Mouse (Mus musculus) gastrocnemius, postnatal 14 days (tissue): ENCODE measurements at regions not wholly inside any gene's neighbourhood (a gene's known extent, or its start where the extent isn't known, plus 50 kb on each side); places are given as distances from the start of the nearest gene placed in this dataset.

Experiments
- DNase-seq: peaks from one replicate; pipeline ENCODE4 v3.0.0; 2021; ENCODE audit warnings: mixed read lengths
- intact Hi-C: fragments of 180-260 bp; cut with DNase I; formaldehyde crosslinking; loops from one replicate; pipeline ENCODE4 v1.15.1; 2025; ENCODE audit warnings: low total_unique reads

DNA sequence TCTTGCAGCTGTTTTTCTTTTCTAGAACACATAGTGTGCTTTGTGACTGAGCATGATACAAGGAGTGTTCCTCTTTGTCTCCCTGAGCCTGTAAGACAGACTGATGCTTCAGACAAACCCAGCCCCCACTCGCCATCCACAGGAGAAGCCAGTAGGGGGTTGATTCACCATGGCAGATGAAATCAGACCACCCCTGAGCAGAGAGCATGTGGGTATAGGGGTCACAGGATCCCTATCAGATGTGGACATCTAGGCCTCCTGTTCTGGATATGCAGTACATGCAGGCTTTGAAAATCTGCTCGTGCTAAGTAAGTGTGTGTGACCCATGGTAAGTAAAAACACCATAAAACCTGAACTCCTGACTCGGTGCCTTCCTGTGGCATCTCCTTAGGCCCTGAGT, 153.0 kb downstream of the Chic2 start:
- intact Hi-C loops, result no loop called here
- no peak for DNase-seq

DNA sequence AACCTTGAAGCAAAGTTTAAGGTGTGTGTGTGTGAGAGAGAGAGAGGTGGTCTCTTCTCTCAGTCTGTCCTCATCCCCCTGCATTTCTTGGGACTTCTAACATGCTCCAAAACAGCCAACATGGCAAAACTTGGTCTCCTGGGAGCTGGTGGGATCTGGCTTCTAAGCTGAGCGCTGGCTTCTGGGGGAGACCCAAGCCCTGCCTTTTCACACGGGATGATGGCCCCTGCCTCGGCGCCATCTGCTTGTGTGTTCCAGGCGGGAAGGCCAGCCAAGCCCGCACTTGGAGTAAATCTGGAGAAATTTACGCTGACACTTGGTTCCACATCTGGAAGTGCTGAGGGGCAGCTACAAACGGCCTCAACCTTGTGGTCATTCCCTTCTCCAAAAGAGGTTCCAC, 155.6 kb downstream of the Chic2 start:
- intact Hi-C loops, result no loop called here
- DNase-seq, result peak; percentile 43

DNA sequence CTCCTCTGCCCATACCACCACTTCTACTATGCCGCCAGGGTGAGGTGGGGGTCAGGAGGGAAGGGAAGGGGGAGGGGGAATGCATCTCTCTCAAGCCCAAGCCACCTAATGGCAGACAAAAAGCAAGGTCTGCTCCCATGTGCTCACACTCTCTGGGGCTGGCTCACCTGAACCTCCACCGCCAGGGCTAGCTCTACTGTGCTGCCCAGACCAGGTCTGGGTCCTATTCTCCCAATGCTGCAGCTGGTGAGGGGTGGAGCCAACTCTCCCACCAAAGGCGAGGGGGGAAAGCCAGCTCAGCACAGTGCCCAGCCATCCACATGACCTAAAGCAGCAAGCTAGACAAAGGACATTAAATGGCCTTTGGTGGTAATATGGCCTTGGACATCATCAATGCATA, 158.6 kb downstream of the Chic2 start:
- DNase-seq, result no peak
- intact Hi-C loops, result no loop called here

DNA sequence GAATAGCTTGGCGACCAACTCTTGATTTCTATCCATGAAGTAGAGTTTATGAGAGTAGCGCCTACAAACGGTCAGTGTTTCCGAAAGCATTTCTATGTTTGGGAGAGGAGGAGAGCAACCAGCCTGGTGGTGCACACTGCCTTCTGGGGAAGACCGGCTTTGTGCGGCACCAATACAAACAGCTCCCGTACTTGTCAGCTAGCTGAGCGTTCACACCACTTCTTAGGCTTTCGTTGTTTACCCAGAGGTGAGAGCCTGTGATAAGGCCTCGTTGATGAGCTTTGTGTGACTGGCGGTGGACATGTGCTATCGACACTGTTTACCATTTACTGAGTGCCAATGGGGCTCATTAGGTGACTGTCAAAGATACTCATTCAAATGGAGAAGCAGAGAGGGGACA, 162.0 kb downstream of the Chic2 start:
- intact Hi-C loops, result no loop called here
- DNase-seq, result no peak

DNA sequence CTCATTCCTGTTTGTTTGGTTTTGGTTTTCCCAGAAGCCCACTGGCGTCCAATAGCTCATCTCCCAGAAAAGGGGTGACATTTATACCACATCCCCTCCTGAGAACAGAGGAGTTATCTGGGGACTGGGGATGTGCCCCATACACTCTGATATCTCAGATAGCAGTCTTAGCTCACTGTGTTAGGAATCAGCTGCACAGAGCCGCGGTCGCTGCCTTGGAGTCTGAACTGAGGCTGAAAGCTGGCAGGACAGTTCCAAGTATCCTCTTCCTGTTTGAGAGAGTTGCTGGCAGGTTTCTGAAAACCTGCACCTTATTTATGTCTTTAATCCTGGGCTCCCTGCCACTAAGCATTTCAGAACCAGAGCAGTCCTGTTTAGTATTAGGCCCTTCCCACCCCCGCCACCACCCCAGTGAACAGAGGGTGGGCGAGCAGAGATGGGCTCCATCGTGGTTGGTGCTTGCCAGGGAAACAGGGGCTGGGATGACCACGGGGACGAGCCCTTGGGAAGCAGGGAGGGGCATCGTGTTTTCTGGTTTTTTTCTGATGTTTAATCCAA, 163.8 kb downstream of the Chic2 start:
- intact Hi-C loops, result no loop called here
- DNase-seq, result peak; percentile 43

DNA sequence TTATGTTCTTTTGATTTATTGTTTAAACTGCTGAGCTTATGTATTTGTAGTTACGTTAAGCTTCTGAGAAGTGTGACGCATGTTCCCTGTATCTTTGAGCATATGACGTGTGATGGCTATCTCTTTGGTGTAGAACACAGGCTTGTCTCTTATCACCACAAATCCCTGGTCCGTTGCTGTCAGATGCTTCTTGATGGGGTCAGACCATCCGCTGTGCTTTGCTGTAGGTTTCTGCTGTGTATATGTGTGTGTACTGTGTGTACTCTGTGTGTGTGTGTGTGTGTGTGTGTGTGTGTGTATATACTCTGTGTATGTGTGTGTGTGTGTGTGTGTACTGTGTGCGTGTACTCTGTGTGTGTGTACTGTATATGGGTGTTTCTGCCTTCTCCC, 164.5 kb downstream of the Chic2 start:
- DNase-seq, result no peak
- intact Hi-C loops, result no loop called here

DNA sequence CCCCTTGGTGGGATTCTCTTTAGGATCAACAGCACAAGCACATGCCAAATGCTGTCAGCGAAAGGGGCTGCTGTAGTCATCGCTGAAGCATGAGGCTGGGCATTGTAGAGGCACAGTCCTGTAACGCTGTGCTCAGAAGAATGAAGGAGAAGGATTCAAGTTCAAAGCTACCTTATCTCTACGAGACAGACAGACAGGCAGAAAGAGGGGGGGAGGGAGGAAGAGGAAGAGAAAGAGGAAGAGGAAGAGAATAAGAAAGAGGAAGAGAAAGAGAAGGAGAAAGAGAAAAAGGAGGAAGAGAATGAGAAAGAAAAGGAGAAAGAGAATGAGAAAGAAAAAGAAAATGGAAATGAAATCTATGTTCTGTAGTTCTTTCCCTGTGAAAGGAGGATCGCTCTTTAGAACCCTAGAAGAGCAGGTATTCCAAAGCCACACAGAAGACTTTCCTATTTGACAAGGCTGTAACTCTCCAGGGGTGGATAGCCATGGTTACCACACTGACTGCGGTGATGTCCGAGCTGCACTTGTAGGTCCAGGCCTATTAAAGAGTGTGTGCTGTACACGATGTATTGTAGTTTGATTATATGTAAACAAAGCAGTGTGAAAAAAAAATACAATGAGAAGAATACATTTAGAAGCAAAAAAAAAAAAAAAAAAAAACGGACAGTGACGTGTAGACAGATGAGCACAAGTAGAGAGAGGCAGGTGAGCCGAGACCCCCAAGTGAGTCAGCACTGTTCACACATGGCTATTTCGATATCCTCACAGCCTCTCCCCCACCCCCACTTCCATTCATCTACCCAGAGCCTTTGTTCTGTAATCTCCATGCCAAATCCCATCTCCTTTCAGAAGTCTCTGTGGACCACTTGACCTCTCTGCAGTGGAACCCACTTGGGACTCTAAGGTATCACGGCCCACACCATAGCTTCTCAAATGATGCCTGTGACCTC, 165.2 kb downstream of the Chic2 start:
- no peak for DNase-seq
- intact Hi-C loops, result no loop called here

DNA sequence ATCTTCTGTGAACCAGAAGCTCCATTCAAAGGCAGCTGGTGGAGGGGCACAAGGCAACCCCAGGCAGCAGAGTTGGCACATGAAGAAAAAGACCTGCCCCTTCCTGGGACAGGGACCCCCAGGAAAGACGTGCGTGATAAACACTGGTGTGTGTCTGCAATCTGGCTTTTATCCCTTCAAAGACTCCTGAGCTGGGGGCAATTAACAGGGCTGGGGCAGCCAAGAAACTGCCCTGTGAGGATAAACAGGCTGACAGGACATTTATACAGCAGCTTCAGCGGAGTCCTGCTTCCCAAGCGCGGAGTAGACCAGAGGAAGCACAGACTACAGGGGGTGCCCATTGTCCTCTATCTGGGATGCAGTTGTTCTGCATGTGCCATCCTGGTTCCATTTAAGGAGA, 167.0 kb downstream of the Chic2 start:
- intact Hi-C loops, result no loop called here
- DNase-seq, result no peak

DNA sequence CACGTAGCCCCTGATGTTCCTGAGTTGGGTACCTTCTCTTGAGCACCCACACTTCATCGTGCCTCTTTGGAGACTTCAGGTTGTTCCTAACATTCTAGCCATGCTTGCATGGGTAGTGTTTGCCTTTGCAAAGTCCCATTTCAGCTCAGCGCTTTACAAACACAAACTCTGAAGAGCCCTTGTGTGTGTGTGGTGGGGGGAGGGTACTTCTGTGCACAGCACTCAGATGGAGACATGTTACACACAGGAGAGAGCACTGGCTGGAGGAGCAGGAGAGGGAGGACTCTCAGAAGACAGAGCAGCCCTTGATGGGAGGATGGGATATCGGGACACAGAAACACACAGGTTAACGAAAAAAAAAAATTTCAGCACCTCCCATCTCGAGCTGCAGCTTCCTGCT, 167.4 kb downstream of the Chic2 start:
- DNase-seq, result no peak
- intact Hi-C loops, result no loop called here

DNA sequence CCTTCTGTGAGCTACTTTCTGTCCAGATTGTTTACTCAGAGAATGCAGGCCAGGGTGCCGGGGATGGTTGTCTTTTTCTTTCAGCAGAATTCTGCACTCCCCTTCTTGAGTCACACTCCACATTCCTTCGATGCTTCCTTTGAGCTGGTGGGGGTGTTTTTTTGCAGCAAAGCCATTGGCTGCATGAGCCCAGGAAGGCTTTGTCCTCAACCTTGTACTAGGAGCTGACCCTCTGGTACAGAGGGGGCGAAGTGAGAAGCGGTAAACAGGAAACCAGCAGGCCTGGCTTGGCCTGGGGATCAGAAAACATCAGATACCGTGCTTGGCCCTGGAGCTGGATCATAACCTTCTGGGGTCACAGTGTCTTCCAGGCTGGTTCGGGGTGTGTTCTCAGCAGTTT, 169.9 kb downstream of the Chic2 start:
- no peak for DNase-seq
- intact Hi-C loops, result no loop called here

DNA sequence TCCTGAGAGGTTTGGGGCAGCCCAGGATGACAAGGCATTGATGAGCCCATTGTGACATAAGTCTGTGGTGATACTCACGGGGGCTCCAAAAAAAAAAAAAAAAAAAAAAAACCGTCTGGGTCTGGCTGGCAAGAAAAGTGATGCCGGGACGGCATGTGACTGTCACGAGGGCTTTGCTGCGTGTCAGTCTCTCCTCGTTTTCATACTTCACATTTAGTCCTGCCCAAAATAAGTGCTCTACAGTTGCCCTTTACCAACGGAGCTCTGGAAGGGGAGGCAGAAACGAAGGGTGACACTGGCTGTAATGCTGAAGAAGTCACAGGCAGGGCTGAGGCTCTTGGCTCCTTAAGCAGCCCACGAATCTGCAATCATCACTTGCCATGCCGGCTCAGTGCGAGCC, 167.9 kb upstream of the Lnx1 start:
- intact Hi-C loops, result no loop called here
- DNase-seq, result no peak

DNA sequence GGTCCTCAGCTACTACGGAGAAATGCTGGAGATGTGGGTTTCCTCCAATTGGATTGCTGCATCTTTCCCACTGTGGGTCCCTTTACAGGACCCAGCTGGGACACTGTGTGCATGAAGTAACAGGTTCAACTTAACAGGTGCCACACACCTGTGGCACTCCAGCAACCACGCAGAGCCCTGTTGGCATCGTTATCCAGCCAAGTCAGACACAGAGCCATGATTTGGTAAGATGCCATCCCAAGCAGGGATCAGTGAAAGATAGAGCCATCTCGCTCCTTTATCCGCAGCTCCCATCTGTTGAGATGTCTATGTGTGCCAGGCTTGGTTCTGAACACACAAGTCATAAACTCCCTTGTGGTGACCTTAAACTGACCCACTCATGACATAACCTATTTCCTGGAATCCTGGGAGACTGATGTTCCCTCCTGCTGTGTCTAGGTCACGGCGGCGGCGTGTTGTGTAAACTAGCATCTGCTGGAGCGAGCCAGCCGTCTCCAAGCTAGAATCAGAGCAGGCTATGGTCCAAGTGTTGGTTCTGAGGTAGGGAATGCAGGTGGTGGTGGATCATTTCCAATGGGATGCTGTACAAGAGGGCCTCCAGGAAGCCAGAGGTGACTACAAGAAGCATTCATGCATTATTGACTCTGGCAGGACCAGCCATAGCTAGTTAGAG, 164.5 kb upstream of the Lnx1 start:
- intact Hi-C loops, result no loop called here
- DNase-seq, result no peak

DNA sequence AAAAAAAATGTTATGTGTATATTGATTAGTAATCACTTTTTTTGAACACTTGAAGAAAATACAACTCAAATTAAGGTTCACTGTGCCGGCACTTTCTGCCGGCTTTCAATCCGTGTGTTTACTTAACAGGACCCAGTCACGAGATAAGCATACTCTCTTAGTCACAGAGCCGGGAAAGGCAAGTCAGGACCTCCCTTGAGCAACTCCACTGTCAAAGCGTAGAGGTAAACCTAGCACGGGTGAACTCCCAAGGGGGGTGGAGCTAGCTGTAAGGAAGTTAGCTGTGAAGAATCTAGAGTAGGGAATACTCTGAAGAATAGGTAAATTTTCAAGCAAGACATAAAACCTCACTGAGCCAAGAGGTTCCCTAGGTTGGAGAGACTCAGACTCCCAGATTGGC, 164.0 kb upstream of the Lnx1 start:
- no peak for DNase-seq
- intact Hi-C loops, result no loop called here

DNA sequence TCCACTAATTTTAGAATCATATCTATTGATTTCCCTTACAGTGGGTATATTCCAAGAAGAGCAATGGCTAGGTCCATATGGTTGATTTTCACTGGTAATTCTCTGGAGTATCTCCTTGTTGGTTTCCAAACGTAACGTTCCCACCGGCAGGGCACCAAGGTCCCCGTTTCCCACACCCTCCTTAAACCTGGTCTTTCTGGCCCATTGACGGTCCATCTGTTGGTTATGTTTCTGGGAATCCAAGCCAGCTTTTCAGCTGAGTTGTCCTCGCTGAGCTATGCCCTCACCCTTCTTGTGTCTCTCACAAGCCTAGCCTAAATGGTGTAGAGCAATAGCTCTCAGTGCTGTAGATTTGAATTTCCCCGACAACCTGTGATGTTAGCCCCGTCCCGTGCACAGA, 162.7 kb upstream of the Lnx1 start:
- no peak for DNase-seq
- intact Hi-C loops, result no loop called here

DNA sequence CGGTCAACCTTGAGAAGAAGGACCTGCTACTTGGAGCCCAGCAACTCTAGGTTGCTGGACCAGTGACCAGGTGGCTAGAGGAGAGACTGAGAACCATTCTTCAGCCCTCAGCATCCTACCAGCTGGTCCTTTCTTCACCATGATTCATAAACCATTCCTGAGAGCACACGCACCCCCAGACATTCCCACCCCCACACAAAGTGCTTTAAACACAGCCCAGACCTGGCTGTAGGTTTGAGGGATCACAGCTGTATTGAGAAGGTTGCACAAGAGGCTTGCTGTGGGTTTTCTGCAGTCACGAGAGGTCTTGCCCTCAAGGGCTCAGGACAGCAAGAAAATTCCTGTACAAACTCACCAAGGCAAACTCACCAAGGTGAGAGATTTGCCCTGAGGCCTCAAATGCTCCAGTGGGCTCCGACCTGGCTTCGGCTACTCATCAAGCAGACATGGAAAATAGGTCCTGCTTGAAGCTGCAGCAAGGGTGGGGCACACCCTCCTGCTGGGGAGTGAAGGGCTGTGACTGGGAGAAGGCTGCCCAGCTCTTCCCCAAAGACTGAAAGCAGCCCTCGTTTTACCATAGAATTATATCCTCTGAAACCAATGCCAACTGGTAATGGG, 161.9 kb upstream of the Lnx1 start:
- intact Hi-C loops, result no loop called here
- DNase-seq, result no peak

DNA sequence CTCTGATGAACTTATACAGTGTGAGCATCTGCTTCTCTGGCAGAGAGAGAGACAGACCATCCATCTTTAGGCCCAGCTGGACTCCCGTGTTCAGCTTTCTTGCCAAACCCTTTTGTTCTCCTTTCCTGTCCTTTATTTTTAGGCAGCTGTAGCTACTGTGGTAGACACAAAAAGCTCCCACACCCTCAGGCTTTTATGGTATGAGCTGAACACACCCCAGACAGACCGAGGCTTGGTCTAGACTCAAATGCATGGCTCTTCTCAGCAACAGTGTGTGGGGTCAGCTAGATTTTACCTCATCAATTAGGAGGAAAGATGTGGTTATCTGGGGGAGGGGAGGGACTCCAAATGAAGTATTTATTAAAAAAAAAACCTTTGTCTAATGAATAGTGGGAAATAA, 158.6 kb upstream of the Lnx1 start:
- intact Hi-C loops, result no loop called here
- no peak for DNase-seq

DNA sequence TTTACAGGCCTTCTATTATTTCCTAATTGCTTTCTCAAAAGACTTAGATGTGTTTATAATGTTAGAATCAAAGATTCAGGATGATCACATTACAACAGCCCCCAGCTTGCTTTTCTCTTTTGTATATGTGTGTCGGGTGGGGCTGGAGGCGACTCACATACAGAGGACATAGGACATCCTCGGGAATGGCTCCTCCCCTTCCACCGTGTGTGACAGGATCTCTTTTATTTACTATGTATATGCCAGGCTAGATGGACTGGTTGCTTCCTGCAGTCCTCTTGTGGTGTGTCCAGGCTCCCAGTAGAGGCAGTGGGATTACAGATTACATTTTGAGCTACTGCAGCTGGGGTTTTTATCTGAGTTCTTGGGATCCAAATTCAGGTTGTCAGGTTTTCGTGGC, 155.1 kb upstream of the Lnx1 start:
- no peak for DNase-seq
- intact Hi-C loops, result no loop called here

DNA sequence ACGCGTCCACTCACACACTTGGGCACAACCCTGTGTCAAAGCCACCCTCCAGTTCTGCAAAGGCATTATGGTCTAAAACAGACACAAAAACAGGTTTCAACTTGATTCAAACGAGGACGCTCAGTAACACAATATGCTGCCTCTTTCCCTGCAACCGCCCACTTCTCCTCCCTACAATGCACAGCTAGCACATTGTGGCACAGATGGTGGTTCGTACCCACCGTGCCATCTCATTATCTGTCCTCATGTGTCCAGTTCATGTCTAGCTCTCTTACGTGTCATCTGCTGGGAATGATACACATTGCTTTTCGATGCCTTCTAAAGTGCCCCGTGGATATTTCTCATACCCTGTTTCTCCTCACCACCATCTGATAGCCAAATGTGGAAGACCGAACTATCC, 154.4 kb upstream of the Lnx1 start:
- intact Hi-C loops, result no loop called here
- DNase-seq, result no peak

DNA sequence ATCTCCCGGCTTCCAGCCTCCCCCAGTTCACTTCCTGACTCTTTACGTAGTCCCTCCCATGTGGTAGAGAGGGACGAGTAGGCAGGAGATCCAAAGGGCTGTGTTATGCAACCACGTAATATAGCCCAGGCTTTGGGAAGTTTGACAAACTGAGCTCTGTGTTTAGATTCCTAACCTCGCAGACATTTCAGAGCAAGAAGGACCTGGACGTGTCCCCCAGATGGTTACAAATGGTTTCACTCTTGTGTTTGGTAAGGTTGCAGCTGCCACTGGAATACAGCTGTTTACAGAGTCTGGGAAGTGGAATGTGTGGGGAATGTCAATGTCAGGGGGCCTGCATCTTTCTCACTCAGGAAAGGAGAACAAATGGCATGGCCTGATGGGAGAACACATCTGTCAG, 145.1 kb upstream of the Lnx1 start:
- intact Hi-C loops, result no loop called here
- no peak for DNase-seq

DNA sequence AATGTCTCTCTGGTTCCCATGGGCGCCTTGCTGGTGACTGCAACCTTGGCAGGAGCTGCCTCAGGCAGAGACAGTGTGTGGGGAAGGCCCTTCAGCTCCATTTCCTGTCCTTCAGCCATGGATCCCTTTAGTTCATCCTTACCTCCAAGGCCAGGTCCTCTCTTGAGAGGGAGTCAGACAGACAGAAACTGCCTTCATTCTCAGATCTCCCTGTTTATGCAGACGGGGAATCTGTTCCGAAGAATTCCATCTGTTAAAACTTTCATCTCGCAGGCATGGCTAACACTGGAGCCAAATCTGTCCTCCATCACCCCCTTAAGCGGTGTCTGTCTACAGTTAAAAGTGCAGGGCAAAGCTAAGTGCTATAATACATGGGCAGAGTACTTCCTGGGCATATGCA, 144.0 kb upstream of the Lnx1 start:
- DNase-seq, result no peak
- intact Hi-C loops, result no loop called here

DNA sequence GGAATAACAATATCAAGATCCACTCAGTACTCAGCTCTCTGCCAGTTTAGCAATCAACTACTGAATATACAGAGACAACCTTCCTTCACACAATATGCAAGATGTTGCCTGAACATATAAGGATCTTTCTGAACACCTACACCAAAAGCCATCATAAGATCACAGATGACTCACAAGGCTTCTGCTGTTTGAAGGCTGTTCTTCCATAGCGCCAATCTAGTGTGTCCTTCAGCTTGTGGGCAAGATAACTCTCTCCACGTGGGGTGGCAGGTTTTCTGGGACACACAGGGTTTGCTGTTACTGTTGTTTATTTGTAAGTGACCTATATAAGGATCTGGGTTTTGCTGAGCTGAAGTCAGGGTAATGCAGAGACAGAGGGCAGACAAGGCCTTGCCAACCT, 131.7 kb upstream of the Lnx1 start:
- DNase-seq, result no peak
- intact Hi-C loops, result no loop called here
